Mouse (Mus musculus): Measurements from ENCODE around the gene Mill2.

- no peak for TF ChIP-seq CTCF (IDR thresholded peaks at IDR 0.05; ENCODE audit: extremely low read depth, insufficient read depth, low read length)
- TF ChIP-seq POLR2A (IDR thresholded peaks at IDR 0.05; ENCODE audit: extremely low read depth, insufficient read depth, low read length), result no peak
Measured at GRCm38 (mm10) chr7:18841174-18841567, 1.4 kb downstream of the Mill2 start.
